Mouse (Mus musculus): ENCODE data around the gene Nfix.

Gene Nfix

GRCm38 (mm10) chr8:84711312-84711711, 88.8 kb downstream of the Nfix start:
- no peak for DNase-seq

DNA sequence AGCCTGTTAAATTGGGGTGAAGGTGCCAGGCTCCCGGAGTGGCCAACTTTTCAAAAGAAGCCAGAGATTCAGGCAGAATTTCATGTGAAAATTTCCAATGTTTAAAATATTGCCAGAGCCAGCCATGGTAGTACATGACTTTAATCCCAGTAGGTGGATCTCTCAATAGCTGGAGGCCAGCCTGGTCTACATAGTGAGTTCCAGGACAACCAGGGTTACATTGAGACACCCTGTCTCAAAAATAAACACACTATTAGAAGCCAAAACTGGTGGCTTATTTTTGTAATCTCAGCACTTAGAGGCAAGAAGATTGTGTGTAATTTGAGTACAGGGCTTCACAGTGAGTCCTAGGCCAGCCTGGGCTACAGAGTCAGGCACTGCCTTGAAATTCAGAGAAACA, 90.2 kb downstream of the Nfix start:
- DNase-seq: no peak

GRCm38 (mm10) chr8:84708774-84709475, 91.2 kb downstream of the Nfix start:
- peak; percentile 87 for DNase-seq

DNA sequence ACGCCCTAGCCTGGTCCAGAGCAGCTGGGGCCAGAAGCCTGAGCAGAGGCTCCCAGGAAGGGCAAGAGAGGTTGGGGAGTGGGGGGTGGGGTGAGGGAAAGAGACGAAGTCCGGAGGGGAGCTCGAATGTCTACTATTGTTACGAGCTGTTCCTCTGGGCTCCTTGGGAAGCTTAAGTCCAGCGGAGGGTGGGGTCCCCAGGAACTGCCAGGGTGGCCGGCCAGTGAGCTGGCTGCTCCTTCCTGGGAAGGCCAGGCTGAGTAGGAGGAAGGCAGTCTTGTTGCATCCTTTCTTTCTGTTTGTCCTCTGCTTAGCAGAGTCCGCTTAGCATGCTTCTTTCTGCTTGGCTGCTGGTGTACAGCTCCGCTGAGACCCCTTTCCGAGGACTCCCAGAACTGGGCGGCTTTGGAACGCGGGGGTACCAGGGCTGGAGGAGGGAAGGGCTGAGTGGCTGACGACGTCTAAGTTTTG, 92.0 kb downstream of the Nfix start:
- no peak for DNase-seq

- no peak for DNase-seq
Observed at GRCm38 (mm10) chr8:84707267-84707883, 92.8 kb downstream of the Nfix start.

- DNase-seq: no peak
Observed at GRCm38 (mm10) chr8:84706610-84707266, 93.4 kb downstream of the Nfix start.

DNA sequence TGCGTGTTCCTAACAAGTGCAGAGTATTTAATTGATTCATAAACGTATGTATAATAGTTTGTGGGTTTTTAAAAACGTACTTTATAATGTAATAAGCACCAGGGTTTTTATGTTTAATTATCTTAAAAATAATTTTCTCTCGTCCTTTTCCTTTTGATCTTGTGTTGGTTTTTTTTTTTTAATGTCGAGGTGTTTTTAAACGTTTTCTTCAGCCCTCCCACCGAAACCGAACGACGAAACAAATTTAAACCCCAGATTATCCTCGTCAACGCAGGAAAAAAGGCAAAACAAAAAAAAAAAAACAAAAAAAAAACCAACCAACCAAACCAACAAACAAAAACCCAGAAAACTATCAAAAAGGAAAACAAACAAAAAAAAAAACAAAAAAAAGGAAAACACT, 94.2 kb downstream of the Nfix start:
- DNase-seq: no peak

DNA sequence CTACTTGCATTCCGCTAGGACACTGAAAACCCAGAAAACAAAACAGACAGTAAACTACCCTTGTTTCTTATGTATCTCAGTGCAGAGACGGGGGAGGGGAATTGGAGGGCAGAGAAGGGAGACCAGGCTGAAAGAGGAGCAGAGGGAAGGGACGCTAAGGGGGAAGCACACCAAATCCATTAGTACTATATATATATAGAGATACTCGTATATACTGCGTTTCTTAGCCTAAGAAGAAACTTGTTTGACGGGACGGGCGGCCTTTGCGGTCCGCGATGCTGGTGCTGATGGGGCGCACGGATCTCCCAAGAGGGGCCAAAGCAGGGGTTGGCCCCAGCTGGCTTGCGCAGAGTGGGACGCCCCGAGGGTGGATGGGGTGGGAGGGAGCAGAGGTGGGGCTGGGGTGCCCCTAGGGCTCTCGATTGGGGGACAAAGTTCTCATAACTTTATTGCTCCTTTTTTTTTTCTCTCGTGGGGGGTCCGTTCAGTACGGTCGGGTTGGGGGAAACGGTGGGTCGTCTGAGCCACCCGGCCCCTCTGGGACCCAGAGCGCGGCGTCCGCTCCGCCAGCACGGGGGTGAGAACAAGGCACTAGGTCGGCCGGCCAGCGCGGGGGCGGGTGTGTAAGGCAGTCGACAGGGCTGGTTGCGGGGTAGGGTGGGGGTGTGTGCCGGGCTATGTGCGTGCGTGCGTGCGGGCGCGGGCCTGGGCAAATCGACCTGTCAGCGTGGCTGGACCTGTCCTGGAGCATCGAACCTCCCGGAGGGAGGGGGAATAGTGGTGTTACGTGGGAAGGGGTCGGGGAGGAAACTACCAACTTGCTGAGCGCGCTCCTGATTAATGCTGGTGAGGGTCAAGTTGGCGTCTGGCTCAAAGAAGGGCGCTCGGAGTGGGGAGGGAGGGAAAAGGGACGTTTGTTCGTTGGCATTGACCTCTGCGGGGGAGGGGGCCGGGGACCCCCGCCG, 95.0 kb downstream of the Nfix start:
- no peak for DNase-seq

GRCm38 (mm10) chr8:84704356-84704755, 95.8 kb downstream of the Nfix start:
- DNase-seq: peak; percentile 81

DNA sequence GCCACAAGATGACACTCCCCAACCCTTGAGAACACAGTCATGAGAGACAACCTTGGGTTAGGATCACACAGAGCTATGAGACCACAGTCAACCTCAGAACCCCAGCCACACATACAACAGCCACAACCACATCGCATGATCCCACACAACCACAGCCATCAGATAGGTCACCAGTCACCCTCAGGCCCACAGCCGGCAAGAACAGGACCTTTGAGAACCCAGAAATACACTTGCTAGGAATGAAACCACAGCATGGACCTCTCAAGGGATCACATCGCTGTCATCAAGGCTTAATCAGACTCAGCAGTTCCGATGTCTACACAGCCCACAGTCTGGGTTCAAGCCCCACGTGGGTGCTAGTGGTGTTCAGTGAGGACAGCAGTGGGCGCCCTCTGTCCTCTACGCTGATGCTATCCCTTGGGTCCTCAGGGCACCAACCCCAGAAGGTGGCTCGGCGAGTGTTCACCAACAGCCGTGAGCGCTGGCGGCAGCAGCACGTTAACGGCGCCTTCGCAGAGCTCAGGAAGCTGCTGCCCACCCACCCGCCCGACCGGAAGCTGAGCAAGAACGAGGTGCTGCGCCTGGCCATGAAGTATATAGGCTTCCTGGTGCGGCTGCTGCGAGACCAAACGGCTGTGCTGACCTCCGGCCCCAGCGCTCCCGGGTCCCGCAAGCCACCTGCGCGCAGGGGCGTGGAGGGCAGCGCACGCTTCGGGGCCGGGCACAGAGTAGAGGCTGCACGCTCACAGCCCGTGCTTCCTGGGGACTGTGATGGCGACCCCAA, 96.5 kb downstream of the Nfix start:
- DNase-seq: no peak

DNA sequence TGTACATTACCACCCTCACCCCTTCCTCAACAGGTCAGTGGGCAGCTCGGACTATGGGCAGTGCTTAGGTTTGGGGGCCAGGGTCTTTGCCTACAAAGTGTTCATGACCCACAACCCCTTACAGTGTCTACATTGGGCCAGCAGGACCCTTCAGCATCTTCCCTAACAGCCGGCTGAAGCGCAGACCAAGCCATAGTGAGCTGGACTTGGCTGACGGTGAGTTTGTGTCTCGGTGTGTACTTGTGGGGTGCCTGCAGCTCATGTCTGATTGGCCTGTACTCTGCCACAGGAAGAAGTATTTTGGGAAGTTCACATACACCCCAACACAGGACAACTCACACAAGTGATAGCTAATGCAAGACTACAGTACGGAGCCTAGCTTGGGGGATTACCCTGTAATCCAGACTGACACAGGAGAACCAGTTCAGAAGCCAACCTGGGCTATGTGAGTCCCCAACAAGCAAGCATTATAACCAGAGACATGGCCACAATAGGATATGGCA, 97.1 kb downstream of the Nfix start:
- no peak for DNase-seq

- DNase-seq: no peak
Observed at GRCm38 (mm10) chr8:84702561-84702960, 97.6 kb downstream of the Nfix start.

- DNase-seq: no peak
Observed at GRCm38 (mm10) chr8:84700941-84701911, 98.9 kb downstream of the Nfix start, which contains the start of gene Lyl1. TSS of gene Lyl1 (plus strand) at chr8:84701457.

DNA sequence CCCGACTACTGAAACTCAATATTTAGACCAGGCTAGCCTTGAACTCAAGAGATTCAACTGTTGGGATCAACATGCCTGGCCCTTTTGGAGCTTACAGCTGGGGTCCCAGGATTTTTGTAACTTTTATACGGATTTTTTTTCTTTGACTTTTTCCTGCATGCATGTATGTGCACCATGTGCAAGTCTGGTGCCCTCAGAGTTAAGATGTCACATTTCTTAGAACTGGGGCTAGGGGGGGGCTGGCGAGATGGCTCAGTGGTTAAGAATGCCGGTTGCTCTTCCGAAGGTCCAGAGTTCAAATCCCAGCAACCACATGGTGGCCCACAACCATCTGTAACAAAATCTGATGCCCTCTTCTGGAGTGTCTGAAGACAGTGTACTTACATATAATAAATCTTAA, 99.6 kb downstream of the Nfix start:
- no peak for DNase-seq

DNA sequence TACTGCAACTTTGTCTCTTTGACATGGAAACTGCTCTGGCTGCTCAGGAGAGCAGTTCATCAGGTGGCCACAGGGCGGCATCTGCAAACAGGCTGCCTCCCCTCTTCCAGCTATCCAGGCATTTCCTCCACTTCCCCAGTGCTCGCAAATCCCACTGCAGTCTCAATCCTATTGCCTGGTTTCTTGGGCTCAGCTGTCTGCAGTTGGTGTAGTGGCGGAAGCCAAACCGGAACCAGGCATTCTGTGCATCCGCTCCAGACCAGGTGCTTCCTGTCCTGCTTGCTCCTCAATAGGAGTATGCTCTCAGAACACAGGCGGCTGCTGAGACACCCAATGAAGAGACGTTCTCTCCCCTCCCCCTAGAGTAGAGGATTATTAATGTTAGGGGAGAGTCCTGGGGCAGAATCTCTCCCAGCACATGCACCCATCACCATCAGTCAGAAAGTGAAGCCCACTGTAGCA, 100.3 kb downstream of the Nfix start:
- DNase-seq: peak; percentile 69

GRCm38 (mm10) chr8:84698929-84699401, 101.2 kb downstream of the Nfix start:
- DNase-seq: peak; percentile 12

GRCm38 (mm10) chr8:84698288-84698687, 101.9 kb downstream of the Nfix start:
- DNase-seq: no peak

DNA sequence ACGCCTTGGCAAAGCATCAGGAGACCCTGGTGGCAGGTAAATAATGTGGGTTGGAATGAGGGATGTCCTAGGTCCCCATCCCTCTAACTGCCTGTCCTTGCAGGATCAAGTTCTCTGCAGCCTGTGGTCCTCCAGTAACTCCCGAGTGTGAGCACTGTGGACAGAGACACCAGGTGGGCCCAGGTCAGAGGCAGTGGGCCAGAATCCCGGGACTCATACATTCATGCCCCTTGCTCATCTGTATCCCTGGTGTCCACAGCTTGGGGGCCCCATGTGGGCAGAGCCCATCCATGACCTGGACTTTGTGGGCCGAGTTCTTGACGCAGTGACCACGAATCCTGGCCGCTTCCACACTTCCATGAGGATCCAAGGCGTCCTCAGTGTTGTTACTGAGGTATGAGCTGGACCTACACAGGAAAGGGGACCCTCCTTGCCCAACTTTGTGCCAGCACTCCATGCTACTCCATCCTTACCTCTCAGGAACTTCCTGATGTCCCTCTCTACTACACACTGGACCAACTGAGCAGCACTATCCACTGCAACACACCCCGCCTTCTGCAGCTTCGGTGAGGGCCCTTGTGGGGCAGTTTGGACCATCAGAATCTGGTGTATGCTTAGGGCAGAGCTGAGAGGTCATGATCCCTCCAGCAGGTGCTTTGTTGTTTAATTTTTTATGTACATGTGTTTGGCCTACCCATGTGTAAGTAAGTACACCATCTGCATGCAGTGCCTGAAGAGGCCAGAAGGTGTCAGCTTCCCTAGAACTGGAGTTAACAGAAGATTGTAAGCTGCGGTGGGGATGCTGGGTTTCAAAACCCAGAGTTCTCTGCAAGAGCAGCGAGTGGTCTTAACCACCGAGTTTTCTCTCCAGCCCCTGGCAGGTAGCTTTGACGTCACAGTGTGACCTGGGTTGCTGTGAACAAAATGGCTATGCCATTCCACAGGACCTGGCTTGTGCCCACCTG, 102.7 kb downstream of the Nfix start:
- peak; percentile 66 for DNase-seq

DNA sequence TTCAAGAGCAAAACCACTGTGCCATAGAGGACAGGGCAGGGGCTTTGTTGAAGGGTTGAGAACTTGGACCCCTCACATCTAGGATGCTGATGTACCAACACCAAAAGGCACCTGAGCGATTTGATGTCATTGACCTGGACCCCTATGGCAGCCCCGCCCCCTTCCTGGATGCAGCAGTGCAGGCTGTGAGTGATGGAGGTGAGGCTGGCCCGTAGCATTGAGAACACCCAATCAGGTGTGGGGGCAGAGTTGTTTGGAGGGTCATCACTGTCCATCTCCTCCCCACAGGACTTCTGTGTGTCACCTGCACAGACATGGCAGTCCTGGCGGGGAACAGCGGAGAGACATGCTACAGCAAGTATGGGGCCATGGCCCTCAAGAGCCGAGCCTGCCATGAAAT, 105.0 kb downstream of the Nfix start:
- no peak for DNase-seq

Data from right cerebral cortex, postnatal 14 days (tissue).